Mouse (Mus musculus) liver, embryonic 13.5 days (tissue): ENCODE measurements at regions not wholly inside any gene's neighbourhood (a gene's known extent, or its start where the extent isn't known, plus 50 kb on each side); places are given as distances from the start of the nearest gene placed in this dataset.

Source experiments
- ATAC-seq: fragments of 200-750 bp; cut with Nextera tagmentation; 2 replicates; pipeline ENCODE4 v1.8.0; 2017; ENCODE audit warnings: low read depth, mild to moderate bottlenecking, moderate number of reproducible peaks, moderate library complexity
- DNase-seq: peaks from one replicate; pipeline ENCODE4 v3.0.0; 2022
- H3K27ac ChIP-seq: fragments of 300-500 bp; sonication (generic); 2 replicates; pipeline ENCODE4 v1.5.1; 2015; ENCODE audit warnings: moderate library complexity, mild to moderate bottlenecking, inconsistent platforms
- H3K27me3 ChIP-seq: fragments of 300-500 bp; sonication (generic); 2 replicates; pipeline ENCODE4 v1.6.1; 2015; ENCODE audit warnings: mild to moderate bottlenecking, inconsistent platforms
- H3K36me3 ChIP-seq: fragments of 300-500 bp; sonication (generic); 2 replicates; pipeline ENCODE4 v1.6.1; 2015; ENCODE audit warnings: mild to moderate bottlenecking, inconsistent platforms
- H3K4me1 ChIP-seq: fragments of 300-500 bp; sonication (generic); replicated peaks from 2 replicates; pipeline ENCODE4 v1.6.1; 2015; ENCODE audit warnings: inconsistent platforms
- H3K4me2 ChIP-seq: fragments of 300-500 bp; sonication (generic); 2 replicates; pipeline ENCODE4 v1.6.1; 2015; ENCODE audit warnings: inconsistent platforms, mild to moderate bottlenecking, moderate library complexity
- H3K4me3 ChIP-seq: fragments of 300-500 bp; sonication (generic); replicated peaks from 2 replicates; pipeline ENCODE4 v1.5.1; 2015; ENCODE audit warnings: mild to moderate bottlenecking, inconsistent platforms
- H3K9ac ChIP-seq: fragments of 300-500 bp; sonication (generic); 2 replicates; pipeline ENCODE4 v1.6.1; 2015; ENCODE audit warnings: mild to moderate bottlenecking, inconsistent platforms
- H3K9me3 ChIP-seq: fragments of 300-500 bp; sonication (generic); replicated peaks from 2 replicates; pipeline ENCODE4 v1.6.1; 2016; ENCODE audit warnings: inconsistent platforms
- WGBS: fragments of 180-500 bp; shearing (Covaris S2); methylation state at CpG from one replicate; pipeline ENCODE4 v1.1.7; 2015; ENCODE audit not compliant: insufficient replicate concordance; 5-methylcytosine and 5-hydroxymethylcytosine counted together

- Histone ChIP-seq H3K27me3 (no peaks in the 10 kb centered on the region), H3K27ac (no peak overlapping the region), H3K4me2 (no peak overlapping the region), H3K9ac (no peak overlapping the region), H3K9me3 (no peaks in the 10 kb centered on the region), H3K36me3 (no peaks in the 10 kb centered on the region), H3K4me3 (no peak overlapping the region), H3K4me1 (no peaks in the 10 kb centered on the region)
- DNase-seq (no peak), ATAC-seq (no peak)
- WGBS, result 66% methylated on average over 7 of the region's 7 CpGs
Observed at GRCm38 (mm10) chr9:32933237-32934071, 297.4 kb downstream of the Ets1 start.

GRCm38 (mm10) chr9:32934436-32934835 is 298.4 kb downstream of the Ets1 start:
- no peak overlapping the region for H3K4me2 ChIP-seq
- no peaks in the 10 kb centered on the region for H3K36me3 ChIP-seq
- H3K27me3 ChIP-seq, result no peaks in the 10 kb centered on the region
- DNase-seq (no peak), ATAC-seq (no peak)
- H3K9me3 ChIP-seq, result no peaks in the 10 kb centered on the region
- H3K4me3 ChIP-seq, result no peak overlapping the region
- no peaks in the 10 kb centered on the region for H3K4me1 ChIP-seq
- no peak overlapping the region for H3K9ac ChIP-seq
- 69% methylated on average over 1 of the region's 1 CpGs for WGBS
- no peak overlapping the region for H3K27ac ChIP-seq

GRCm38 (mm10) chr9:32936462-32936861 is 300.4 kb downstream of the Ets1 start:
- Histone ChIP-seq H3K9me3 (no peaks in the 10 kb centered on the region), H3K4me2 (no peak overlapping the region), H3K27me3 (no peaks in the 10 kb centered on the region), H3K36me3 (no peaks in the 10 kb centered on the region), H3K27ac (no peak overlapping the region), H3K4me3 (no peak overlapping the region), H3K9ac (no peak overlapping the region), H3K4me1 (0 out of 2 replicates have a peak, but pooled peaks cover 4% of the 10 kb centered on the region)
- DNase-seq (no peak), ATAC-seq (no peak)
- 57% methylated on average over 9 of the region's 9 CpGs for WGBS

GRCm38 (mm10) chr9:32937391-32937790 is 301.4 kb downstream of the Ets1 start:
- H3K27me3 ChIP-seq, result no peaks in the 10 kb centered on the region
- 60% methylated on average over 7 of the region's 7 CpGs for WGBS

GRCm38 (mm10) chr9:32938857-32939256 is 302.8 kb downstream of the Ets1 start:
- no peak overlapping the region for H3K27ac ChIP-seq
- ATAC-seq (no peak), DNase-seq (no peak)
- no peaks in the 10 kb centered on the region for H3K36me3 ChIP-seq
- H3K9ac ChIP-seq, result no peak overlapping the region
- H3K9me3 ChIP-seq, result no peaks in the 10 kb centered on the region
- H3K4me2 ChIP-seq, result no peak overlapping the region
- no peak overlapping the region for H3K4me3 ChIP-seq
- 0 out of 2 replicates have a peak, but pooled peaks cover 4% of the 10 kb centered on the region for H3K4me1 ChIP-seq
- H3K27me3 ChIP-seq, result no peaks in the 10 kb centered on the region
- 57% methylated on average over 6 of the region's 6 CpGs for WGBS

More at GRCm38 (mm10) chr9:32937391-32937790, 301.4 kb downstream of the Ets1 start:
- Histone ChIP-seq H3K4me1 (0 out of 2 replicates have a peak, but pooled peaks cover 4% of the 10 kb centered on the region), H3K9ac (no peak overlapping the region), H3K9me3 (no peaks in the 10 kb centered on the region), H3K36me3 (no peaks in the 10 kb centered on the region), H3K4me3 (no peak overlapping the region), H3K27ac (no peak overlapping the region), H3K4me2 (no peak overlapping the region)
- no peak for DNase-seq
- ATAC-seq, result no peak

- no peaks in the 10 kb centered on the region for H3K9me3 ChIP-seq
- H3K4me2 ChIP-seq, result no peak overlapping the region
Observed at GRCm38 (mm10) chr9:32939626-32940025, 303.6 kb downstream of the Ets1 start.

GRCm38 (mm10) chr9:32940111-32940813 is 304.2 kb downstream of the Ets1 start:
- Histone ChIP-seq H3K9ac (peak overlapping the region; percentile 45; the same call in 1 of the 2 replicates), H3K4me2 (peak overlapping the region; percentile 64), H3K27me3 (no peaks in the 10 kb centered on the region), H3K36me3 (no peaks in the 10 kb centered on the region), H3K4me1 (0 out of 2 replicates have a peak, but pooled peaks cover 4% of the 10 kb centered on the region), H3K9me3 (no peaks in the 10 kb centered on the region), H3K4me3 (peak overlapping the region; percentile 54), H3K27ac (no peak overlapping the region)
- ATAC-seq (peak; percentile 62), DNase-seq (peak; percentile 16)
- 15% methylated on average over 19 of the region's 19 CpGs for WGBS

More at GRCm38 (mm10) chr9:32939626-32940025, 303.6 kb downstream of the Ets1 start:
- Histone ChIP-seq H3K9ac (no peak overlapping the region), H3K4me1 (0 out of 2 replicates have a peak, but pooled peaks cover 4% of the 10 kb centered on the region), H3K4me3 (no peak overlapping the region), H3K27ac (no peak overlapping the region), H3K27me3 (no peaks in the 10 kb centered on the region), H3K36me3 (no peaks in the 10 kb centered on the region)
- no peak for ATAC-seq
- DNase-seq, result no peak
- 72% methylated on average over 3 of the region's 3 CpGs for WGBS

- 35% methylated on average over 12 of the region's 12 CpGs for WGBS
- H3K27me3 ChIP-seq, result no peaks in the 10 kb centered on the region
- no peak for ATAC-seq
- 0 out of 2 replicates have a peak, but pooled peaks cover 4% of the 10 kb centered on the region for H3K4me1 ChIP-seq
- no peaks in the 10 kb centered on the region for H3K9me3 ChIP-seq
- H3K4me3 ChIP-seq, result no peak overlapping the region
- no peak for DNase-seq
- no peak overlapping the region for H3K9ac ChIP-seq
- H3K4me2 ChIP-seq, result no peak overlapping the region
- no peaks in the 10 kb centered on the region for H3K36me3 ChIP-seq
- H3K27ac ChIP-seq, result no peak overlapping the region
Observed at GRCm38 (mm10) chr9:32940919-32941767, 305.1 kb downstream of the Ets1 start.

- H3K9ac ChIP-seq, result no peak overlapping the region
- ATAC-seq, result no peak
- H3K4me1 ChIP-seq, result 0 out of 2 replicates have a peak, but pooled peaks cover 4% of the 10 kb centered on the region
- no peaks in the 10 kb centered on the region for H3K36me3 ChIP-seq
- DNase-seq, result no peak
- no peaks in the 10 kb centered on the region for H3K9me3 ChIP-seq
- no peak overlapping the region for H3K27ac ChIP-seq
- H3K4me3 ChIP-seq, result no peak overlapping the region
- H3K27me3 ChIP-seq, result no peaks in the 10 kb centered on the region
- no peak overlapping the region for H3K4me2 ChIP-seq
Observed at GRCm38 (mm10) chr9:32941768-32942030, 305.7 kb downstream of the Ets1 start.

- H3K4me3 ChIP-seq, result no peak overlapping the region
- H3K4me2 ChIP-seq, result no peak overlapping the region
- H3K27me3 ChIP-seq, result no peaks in the 10 kb centered on the region
- no peaks in the 10 kb centered on the region for H3K9me3 ChIP-seq
- no peaks in the 10 kb centered on the region for H3K36me3 ChIP-seq
- DNase-seq (no peak), ATAC-seq (no peak)
- WGBS, result 54% methylated on average over 3 of the region's 3 CpGs
- no peak overlapping the region for H3K27ac ChIP-seq
- H3K9ac ChIP-seq, result no peak overlapping the region
- H3K4me1 ChIP-seq, result no peaks in the 10 kb centered on the region
Observed at GRCm38 (mm10) chr9:32947221-32947620, 311.2 kb downstream of the Ets1 start.

- Histone ChIP-seq H3K4me3 (no peak overlapping the region), H3K9me3 (no peaks in the 10 kb centered on the region), H3K9ac (no peak overlapping the region), H3K36me3 (no peaks in the 10 kb centered on the region), H3K27me3 (no peaks in the 10 kb centered on the region), H3K4me1 (no peaks in the 10 kb centered on the region), H3K27ac (no peak overlapping the region), H3K4me2 (no peak overlapping the region)
- ATAC-seq, result no peak
- DNase-seq, result no peak
- 36% methylated on average over 3 of the region's 3 CpGs for WGBS
Observed at GRCm38 (mm10) chr9:32949036-32949435, 313.0 kb downstream of the Ets1 start.
